ENCODE assay signal across 7 mouse cellular contexts in genomic region chr2:158339948-158340564, GRCm38 (mm10). TPM values are rescaled to one million over a fixed set of nuclear protein-coding genes. Genes with fewer than 3 reads are reported as not detected.
DNase-seq lines count a peak whose midpoint lies in the region; ATAC-seq and TF ChIP-seq lines count a peak whose summit lies in the region.

No protein-coding gene starts in this region.

- no peaks in the 10 kb centered on the region for H3K27me3 ChIP-seq in neural tube, embryonic 15.5 days (replicated peaks)
- H3K27me3 ChIP-seq in hindbrain, embryonic 12.5 days: no peaks in the 10 kb centered on the region
- H3K27me3 ChIP-seq in liver, embryonic 14.5 days (ENCODE audit: control insufficient read depth, insufficient read depth, low read length): no peaks in the 10 kb centered on the region

- no peak overlapping the region for H3K9ac ChIP-seq in neural tube, embryonic 15.5 days (replicated peaks)
- H3K9ac ChIP-seq in hindbrain, embryonic 12.5 days: no peak overlapping the region
- H3K9ac ChIP-seq in liver, embryonic 14.5 days (replicated peaks): no peak overlapping the region

- no peaks in the 10 kb centered on the region for H3K9me3 ChIP-seq in neural tube, embryonic 15.5 days (replicated peaks)
- H3K9me3 ChIP-seq in hindbrain, embryonic 12.5 days (replicated peaks): no peaks in the 10 kb centered on the region
- H3K9me3 ChIP-seq in liver, embryonic 14.5 days (ENCODE audit: control insufficient read depth, low read length): no peaks in the 10 kb centered on the region

- H3K4me3 ChIP-seq in neural tube, embryonic 15.5 days (replicated peaks): no peak overlapping the region
- H3K4me3 ChIP-seq in hindbrain, embryonic 12.5 days: no peak overlapping the region
- H3K4me3 ChIP-seq in liver, embryonic 14.5 days (ENCODE audit: insufficient read depth in 1 of 2, low read depth in 2 of 2, low read length in 2 of 2): no peak overlapping the region
- no peak overlapping the region for H3K4me3 ChIP-seq in olfactory bulb, adult 2 months (ENCODE audit: insufficient read depth, low read depth, low read length)

- peaks cover 31% of the 10 kb centered on the region for H3K4me1 ChIP-seq in neural tube, embryonic 15.5 days
- peaks cover 10% of the 10 kb centered on the region; the same call in 1 of the 2 replicates for H3K4me1 ChIP-seq in hindbrain, embryonic 12.5 days
- no peaks in the 10 kb centered on the region for H3K4me1 ChIP-seq in liver, embryonic 14.5 days (replicated peaks; ENCODE audit: control insufficient read depth in 2 of 2, insufficient read depth in 2 of 2, low read length in 1 of 2)
- H3K4me1 ChIP-seq in olfactory bulb, adult 2 months (ENCODE audit: control insufficient read depth, insufficient read depth, low read length): no peaks in the 10 kb centered on the region

- H3K27ac ChIP-seq in neural tube, embryonic 15.5 days (replicated peaks): no peak overlapping the region
- H3K27ac ChIP-seq in hindbrain, embryonic 12.5 days: no peak overlapping the region
- no peak overlapping the region for H3K27ac ChIP-seq in liver, embryonic 14.5 days
- no peak overlapping the region for H3K27ac ChIP-seq in olfactory bulb, adult 2 months (ENCODE audit: insufficient read depth, low read depth, low read length)

- H3K36me3 ChIP-seq in neural tube, embryonic 15.5 days: no peaks in the 10 kb centered on the region
- H3K36me3 ChIP-seq in hindbrain, embryonic 12.5 days: no peaks in the 10 kb centered on the region
- H3K36me3 ChIP-seq in liver, embryonic 14.5 days (replicated peaks; ENCODE audit: control insufficient read depth, insufficient read depth, low read depth): no peaks in the 10 kb centered on the region

- WGBS in neural tube, embryonic 15.5 days: 31% methylated on average over 11 of the region's 11 CpGs
- 37% methylated on average over 11 of the region's 11 CpGs for WGBS in hindbrain, embryonic 12.5 days
- WGBS in liver, embryonic 14.5 days (ENCODE audit: insufficient replicate concordance): 27% methylated on average over 11 of the region's 11 CpGs
- 28% methylated on average over 11 of the region's 11 CpGs for WGBS in olfactory bulb, adult 2 months

- no peak; the same call in 1 of the 2 replicates for ATAC-seq in neural tube, embryonic 15.5 days (ENCODE audit: low FRiP score)
- peak; percentile 42 for ATAC-seq in hindbrain, embryonic 12.5 days (ENCODE audit: low FRiP score)
- no peak for ATAC-seq in liver, embryonic 14.5 days (ENCODE audit: insufficient read depth)

- H3K4me2 ChIP-seq in neural tube, embryonic 15.5 days: no peak overlapping the region
- H3K4me2 ChIP-seq in hindbrain, embryonic 12.5 days (replicated peaks): no peak overlapping the region
- no peak overlapping the region for H3K4me2 ChIP-seq in liver, embryonic 14.5 days (ENCODE audit: low read depth)

- peak; percentile 81 for TF ChIP-seq CTCF in liver, embryonic 14.5 days (IDR thresholded peaks at IDR 0.05; ENCODE audit: low read depth)
- peak; percentile 31; the same call in 1 of the 2 replicates for TF ChIP-seq CTCF in olfactory bulb, adult 2 months (IDR thresholded peaks at IDR 0.05; ENCODE audit: insufficient read depth, low read depth, low read length)

- no peak for TF ChIP-seq EP300 in liver, embryonic 14.5 days (IDR thresholded peaks at IDR 0.05; ENCODE audit: low read depth)

- no peak for TF ChIP-seq POLR2A in olfactory bulb, adult 2 months (IDR thresholded peaks at IDR 0.05; ENCODE audit: insufficient read depth, low read depth, low read length)

- DNase-seq in neural tube, embryonic 10.5 days (ENCODE audit: extremely low spot score, low spot score): peak; percentile 59
- peak; percentile 66 for DNase-seq in R1 (ENCODE audit: low read depth, low spot score)
- DNase-seq in embryo, embryonic 11 days: peak; percentile 71
- DNase-seq in liver, embryonic 14.5 days (ENCODE audit: low read depth in 3 of 3, low spot score in 3 of 3): peak in 2 of 3 experiments; percentile 24 to 30

RNA-seq across cellular contexts. Expression of gene Lbp, which starts 33.8 kb away (rescaled TPM):
- 2.3 and 3.4 TPM in 2 replicates for polyA plus RNA-seq in neural tube, embryonic 15.5 days (2015; fragmentation: Nextera tagmentation; extraction: Ambion mirVana)
- 3.9 and 5.0 TPM in 2 replicates for polyA plus RNA-seq in hindbrain, embryonic 12.5 days (2016; fragmentation: Nextera tagmentation; extraction: Ambion mirVana)
- 22.9 and 26.4 TPM in 2 replicates for polyA plus RNA-seq in liver, embryonic 14.5 days (2012; rRNA removed)
- polyA plus RNA-seq in liver, embryonic 14.5 days (2014; fragmentation: Nextera tagmentation; extraction: Ambion mirVana): 31.6 and 33.5 TPM in 2 replicates
- polyA plus RNA-seq in olfactory bulb, adult 2 months (2012; ENCODE audit: insufficient read depth, insufficient read length, low replicate concordance, missing spikeins): not detected in 2 replicates

RNA-seq across cellular contexts. Expression of gene Snhg11, which starts 35.4 kb away (rescaled TPM):
- polyA plus RNA-seq in neural tube, embryonic 15.5 days (2015; fragmentation: Nextera tagmentation; extraction: Ambion mirVana): 898 and 1,236 TPM in 2 replicates
- polyA plus RNA-seq in hindbrain, embryonic 12.5 days (2016; fragmentation: Nextera tagmentation; extraction: Ambion mirVana): 156 and 161 TPM in 2 replicates
- polyA plus RNA-seq in liver, embryonic 14.5 days (2012; rRNA removed): 2.0 and 2.4 TPM in 2 replicates
- polyA plus RNA-seq in liver, embryonic 14.5 days (2014; fragmentation: Nextera tagmentation; extraction: Ambion mirVana): 0.42 and 0.63 TPM in 2 replicates
- 293 and 768 TPM in 2 replicates for polyA plus RNA-seq in olfactory bulb, adult 2 months (2012; ENCODE audit: insufficient read depth, insufficient read length, low replicate concordance, missing spikeins)

Comparison
In these comparisons a context has a peak if more than half of its experiments do, and no peak if none do; other contexts are left out.
1. RNA of gene Snhg11, which starts 35.4 kb away (polyA plus RNA-seq): 898 to 1,236 TPM in neural tube, embryonic 15.5 days, 293 to 768 TPM in olfactory bulb, adult 2 months and 156 to 161 TPM in hindbrain, embryonic 12.5 days; 0.42 to 2.4 TPM in liver, embryonic 14.5 days; every median in the first group is over 10 times any median in the second.
2. Peak in every context shown above with its lines, with median percentiles within 50 percentile points of each other: DNase-seq.